Mouse (Mus musculus) liver (tissue): ENCODE measurements around the gene Unk.
A peak's percentile ranks its signal among the peaks of the same experiment; 100 is the strongest.
"Not testable (repeated sequence)": the region's sequence is repeated elsewhere in the genome, so short reads cannot be mapped to it uniquely, and the experiment has no call there.

Experiments
- DNase-seq: peaks from one replicate; pipeline ENCODE4 v3.0.0-alpha.2; 2020; ENCODE audit warnings: mixed read lengths

Unk gene

DNA sequence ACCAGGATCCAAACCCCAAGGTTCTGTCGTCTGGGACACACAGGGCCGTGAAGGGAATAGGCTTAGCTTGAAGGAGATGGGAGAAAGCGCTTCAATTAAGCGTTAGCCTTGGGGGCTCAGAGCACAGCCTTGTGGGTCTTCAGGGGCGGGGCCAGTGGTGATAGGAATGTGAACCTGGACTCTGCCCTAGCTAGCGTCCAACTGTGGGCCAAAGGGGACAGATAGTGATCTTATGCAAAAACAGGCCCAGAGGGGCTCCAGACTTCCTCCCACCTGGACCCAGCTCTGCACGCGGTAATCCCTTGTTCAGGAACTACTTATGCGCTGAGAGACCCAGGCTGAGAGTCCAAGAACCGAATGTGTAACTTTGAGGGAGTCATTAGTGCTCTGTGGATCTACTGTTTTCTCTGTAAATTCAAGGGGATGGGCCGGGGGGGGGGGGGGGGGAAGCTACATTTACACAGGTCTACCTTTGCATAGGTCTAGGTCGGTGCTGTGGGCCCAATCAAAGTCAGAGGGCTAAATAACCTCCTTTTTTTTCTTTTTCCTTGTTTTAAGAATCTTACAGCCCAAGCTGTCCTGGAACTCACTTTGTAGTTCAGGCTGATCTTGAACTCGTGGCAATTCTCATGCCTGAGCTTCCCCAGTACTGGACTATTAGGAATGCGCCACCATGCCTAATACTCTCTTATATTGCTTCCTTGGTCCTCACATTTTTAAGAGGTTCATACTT, 18.4 kb upstream of the Unk start:
- DNase-seq, result peak; percentile 51

DNA sequence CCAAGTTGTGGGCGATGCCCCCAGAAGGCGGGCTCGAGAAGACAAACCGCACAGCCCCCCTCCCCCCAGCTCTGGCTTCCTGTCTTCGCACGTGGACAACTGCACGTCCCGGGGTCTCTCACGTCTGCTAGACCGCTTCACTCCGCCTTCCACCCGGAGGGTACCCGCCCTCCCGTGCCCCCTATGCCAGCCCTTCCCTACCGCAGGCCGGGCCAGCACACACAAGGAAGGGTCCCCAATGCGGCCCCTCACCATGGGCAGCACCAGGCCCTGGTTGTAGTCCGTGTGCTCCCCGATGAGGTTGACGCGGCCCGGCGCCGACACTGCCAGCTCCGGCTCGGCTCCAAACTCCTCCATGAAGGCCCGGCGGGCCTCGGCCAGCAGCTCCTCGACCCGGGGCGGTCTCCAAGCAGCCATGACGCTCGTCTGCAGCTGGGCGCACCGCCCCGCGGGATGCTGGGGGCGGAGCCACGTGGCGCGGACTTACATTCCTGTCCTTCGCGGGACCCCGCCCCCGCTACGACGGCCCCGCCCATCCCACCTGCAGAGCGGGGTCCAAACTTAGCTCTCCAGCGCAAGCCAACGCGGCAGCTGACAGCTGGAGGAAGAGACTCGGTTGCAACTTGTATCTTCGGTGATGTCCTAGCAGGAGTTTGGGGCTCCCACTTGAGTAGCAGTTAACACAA, 17.7 kb upstream of the Unk start, which contains the start of gene Galk1:
TSS of gene Galk1 (minus strand) at position 458 of the 686 bp plus-strand sequence.
- peak; percentile 96 for DNase-seq

DNA sequence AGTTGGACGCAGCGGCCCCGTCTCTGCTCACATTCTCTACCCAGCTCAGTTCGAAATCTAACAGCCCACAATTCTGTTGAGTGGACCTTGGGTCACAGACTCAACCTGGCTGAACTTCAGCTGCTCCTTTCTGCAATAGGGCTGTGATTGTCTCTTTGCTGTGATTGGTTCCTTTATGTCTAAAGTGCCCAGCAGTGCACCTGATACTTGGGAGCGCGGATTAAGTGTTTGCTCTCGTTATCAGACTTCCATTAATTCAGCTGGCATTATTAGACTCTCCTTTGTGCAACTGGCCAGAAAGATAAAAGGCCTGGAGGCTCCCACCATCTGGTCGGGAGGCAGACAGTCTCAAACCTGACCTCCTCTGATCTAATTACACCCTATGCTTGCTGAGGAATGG, 15.3 kb upstream of the Unk start:
- DNase-seq, result no peak

DNA sequence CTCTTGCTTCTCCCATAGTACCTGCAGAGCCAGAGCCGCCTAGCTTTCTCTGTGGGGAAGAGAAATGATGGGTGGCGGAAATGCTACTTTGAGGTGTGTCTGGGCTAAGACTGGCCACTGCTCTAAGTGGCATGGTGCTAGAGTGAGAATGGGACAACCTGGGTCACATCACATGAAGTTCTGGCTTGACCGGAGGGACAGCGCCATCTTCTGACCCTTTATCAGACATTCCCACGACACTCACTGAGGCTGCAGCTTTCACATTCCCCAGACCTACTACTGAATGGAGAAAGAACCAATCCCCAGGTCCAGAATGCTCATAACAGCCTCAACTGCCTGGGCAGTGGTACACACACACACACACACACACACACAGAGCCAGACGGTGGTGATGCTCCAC, 12.0 kb upstream of the Unk start:
- peak; percentile 50 for DNase-seq

DNA sequence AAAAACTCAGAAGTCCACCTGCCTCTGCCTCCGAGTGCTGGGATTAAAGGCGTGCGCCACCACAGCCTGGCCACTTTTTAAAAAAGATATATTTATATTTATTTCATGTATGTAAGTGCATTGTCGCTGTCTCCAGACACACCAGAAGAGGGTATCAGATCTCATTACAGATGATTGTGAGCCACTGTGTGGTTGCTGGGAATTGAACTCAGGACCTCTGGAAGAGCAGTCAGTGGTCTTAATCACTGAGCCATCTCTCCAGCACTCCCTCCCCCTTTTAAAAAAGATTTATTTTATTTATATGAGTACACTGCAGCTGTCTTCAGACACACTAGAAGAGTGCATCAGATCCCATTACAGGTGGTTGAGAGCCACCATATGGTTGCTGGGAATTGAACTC, 11.3 kb upstream of the Unk start:
- not testable (repeated sequence) for DNase-seq

DNA sequence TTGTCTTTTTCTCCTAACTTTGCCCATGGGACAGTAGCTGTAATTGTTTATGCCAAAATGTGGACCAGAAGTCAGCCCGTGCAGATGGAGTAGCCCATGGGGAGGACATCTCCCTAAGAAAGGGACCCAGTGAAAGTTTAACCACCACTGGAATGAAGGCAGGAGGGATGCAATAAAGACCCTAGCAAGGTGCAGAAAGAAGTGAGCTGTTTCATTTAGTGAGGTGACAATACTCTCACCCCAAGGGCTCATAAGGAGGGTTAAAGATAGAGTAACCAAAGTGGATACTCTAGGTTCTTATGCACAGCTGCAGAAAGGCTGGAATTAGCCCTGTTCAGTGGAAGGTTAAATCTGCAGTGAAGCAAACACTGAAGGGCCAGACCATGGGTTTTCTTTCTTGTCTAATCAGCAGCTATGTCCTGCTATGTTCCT, 10.7 kb upstream of the Unk start:
- DNase-seq, result no peak

DNA sequence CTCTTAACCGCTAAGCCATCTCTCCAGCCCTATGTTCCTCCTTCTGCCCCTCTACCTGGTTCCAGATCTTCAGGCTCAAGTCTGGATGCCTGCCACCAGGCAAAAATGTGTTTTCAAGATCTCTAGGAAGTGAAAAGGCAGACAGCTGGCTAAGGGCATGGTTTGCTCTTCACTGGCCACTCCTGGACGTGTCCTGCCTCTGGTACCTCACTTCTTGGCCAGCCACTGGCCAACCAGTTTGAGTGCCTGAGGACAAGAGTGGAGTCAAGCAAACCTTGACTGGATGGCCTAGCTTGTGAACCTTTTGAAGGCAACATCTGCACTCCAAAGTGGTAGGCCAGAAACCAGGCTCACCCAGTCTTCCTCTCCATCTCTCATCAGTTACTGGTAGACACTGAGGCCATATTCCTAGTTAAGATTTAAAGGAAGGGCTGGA, 10.1 kb upstream of the Unk start:
- DNase-seq, result no peak

DNA sequence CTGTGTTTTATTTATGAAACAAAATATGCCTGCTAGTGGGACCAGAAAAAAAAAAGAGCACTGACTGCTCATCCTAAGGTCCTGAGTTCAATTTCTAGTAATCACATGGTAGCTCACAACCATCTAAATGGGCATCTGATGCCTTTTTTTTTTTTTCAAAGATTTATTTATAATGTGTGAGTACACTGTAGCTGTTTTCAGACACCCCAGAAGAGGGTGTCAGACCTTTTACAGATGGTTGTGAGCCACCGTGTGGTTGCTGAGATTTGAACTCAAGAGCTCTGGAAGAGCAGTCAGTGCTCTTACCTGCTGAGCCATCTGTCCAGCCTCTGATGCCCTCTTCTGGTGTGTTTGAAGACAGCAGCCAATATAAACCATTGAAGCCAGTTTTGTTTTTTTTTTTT, 9.6 kb upstream of the Unk start:
- DNase-seq, result no peak

DNA sequence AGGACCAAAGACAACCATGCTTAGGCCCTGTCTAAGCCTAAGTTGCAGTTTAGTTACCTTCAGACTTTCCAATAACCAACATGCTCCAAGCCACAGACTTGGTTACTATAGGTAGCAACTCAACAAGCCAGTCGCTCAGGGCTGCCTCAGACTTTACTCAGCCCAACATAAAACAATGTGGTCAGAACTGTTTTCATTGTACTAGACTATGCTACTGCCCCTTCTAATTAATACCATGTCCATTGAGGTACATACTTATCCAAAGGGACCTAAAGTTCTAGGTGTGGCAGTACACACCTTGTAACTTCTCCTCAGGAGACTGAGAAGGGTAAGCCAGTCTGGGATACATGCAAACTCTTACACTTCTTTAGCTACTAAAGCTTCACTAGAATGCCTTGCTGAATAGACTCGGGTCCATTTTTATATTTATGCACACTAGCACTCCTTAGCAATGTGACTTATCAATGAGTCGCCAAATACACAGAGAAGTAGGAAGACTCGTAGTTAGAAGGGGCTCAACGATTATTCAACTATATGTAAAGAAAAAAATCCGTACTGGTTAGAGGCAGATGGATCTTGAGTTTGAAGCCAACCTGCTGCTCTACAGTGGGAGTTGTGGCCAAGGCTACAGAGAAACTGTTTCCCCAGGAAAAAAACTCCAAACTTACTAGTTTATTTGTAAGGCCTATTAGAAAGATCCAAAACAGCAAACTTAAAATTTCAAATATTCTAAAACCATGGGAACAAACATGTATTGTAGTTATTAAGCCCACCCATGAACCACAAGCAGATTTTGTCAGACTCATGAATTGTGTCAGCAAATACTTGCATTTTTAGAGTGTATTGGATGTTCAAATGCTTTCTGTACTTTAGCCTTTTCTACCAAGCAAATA, 8.5 kb upstream of the Unk start:
- DNase-seq, result no peak

DNA sequence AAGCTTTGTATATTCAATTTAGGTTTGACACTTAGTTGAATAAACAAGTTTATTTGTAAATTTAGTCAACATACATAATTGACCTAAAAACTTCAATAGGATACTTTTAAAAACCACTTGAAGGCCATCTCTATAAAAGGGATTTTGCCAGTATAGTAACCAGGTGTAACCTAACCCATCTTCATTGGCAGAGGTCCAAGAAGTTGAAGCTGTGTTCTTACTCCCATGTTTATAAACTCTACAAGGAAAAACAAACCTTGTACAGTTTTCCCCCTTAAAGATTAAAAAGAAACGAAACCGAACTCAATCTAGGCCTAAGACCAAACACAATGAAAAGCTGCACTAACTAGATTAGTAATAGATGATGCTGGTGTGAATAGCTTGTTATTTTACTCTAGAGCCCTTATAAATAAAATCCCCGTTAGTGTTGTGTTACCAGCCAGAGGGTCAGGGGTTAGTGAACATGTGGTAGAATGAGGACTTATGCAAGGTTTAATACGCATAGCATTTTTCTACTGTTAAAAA, 7.8 kb upstream of the Unk start:
- no peak for DNase-seq

DNA sequence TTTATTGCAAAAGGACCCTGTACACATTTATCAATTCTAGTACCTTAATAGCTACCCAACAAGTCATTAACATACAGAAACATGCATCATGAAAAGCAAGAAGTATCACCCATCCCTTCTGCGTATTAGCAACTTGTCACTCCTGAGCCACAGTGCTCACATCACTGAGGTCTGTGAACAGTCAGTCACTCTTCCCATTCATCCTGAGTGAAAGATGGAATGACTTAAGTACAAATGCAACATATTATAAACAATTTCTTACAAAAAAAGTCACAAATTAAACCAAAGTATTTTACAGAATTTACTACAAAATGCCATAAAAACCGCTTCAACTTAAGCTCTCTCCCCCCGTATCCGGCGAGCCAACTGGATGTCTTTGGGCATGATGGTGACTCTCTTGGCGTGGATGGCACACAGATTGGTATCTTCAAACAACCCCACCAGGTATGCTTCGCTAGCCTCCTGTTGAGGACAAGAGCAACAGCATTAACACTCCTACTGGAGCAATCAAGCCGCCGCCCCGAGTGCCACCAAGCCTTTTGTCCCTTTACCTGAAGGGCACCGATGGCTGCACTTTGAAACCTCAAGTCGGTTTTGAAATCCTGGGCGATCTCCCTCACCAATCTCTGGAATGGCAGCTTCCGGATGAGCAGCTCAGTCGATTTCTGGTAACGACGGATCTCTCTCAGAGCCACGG, 6.9 kb upstream of the Unk start:
- peak; percentile 46 for DNase-seq

DNA sequence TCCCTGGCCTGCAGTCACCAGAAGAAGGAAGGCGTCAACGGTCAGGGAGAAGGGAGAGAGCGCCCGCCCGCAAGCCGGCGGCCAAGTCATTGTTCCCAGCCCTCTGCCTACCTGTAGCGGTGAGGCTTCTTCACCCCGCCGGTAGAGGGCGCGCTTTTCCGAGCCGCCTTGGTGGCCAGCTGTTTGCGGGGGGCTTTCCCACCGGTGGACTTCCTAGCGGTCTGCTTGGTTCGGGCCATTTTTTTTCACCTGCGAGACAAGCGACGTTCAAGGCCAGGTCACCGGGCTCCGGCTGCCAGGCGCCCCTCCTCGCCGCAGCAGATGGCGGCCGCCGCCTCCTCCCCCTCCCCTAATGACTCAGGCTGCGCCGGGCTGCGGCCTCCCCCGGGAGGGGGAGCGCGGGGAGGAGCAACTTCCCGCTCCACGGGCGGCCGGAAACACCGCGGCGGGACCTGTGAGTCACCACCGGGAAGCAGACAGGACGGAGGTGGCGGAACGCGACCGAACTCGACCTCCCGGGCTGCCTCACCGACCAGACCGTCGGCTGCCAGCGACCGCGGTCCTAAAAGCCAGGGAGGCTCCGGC, 6.3 kb upstream of the Unk start:
- DNase-seq, result peak; percentile 87

DNA sequence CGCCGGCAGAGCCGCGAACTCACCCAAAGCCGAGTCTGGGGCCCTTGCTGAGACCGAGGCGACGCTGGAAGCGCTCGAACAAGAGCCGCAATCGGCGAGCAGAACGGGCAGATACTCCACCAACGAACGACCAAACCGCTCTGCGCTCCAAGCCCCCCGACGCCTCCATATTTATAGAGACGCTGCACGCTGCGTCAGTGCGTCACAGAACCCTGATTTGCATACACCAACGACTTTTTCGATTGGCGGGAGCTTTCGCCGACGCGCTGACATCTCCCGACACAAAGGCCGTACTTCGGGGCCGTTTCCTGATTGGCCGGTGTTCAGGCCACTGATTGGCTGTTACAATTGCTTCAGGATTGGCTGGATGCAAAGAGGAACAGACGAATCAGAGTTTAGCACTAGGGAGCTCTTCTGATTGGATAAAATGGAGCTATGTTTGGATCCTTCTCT, 5.7 kb upstream of the Unk start:
- DNase-seq, result peak; percentile 97

DNA sequence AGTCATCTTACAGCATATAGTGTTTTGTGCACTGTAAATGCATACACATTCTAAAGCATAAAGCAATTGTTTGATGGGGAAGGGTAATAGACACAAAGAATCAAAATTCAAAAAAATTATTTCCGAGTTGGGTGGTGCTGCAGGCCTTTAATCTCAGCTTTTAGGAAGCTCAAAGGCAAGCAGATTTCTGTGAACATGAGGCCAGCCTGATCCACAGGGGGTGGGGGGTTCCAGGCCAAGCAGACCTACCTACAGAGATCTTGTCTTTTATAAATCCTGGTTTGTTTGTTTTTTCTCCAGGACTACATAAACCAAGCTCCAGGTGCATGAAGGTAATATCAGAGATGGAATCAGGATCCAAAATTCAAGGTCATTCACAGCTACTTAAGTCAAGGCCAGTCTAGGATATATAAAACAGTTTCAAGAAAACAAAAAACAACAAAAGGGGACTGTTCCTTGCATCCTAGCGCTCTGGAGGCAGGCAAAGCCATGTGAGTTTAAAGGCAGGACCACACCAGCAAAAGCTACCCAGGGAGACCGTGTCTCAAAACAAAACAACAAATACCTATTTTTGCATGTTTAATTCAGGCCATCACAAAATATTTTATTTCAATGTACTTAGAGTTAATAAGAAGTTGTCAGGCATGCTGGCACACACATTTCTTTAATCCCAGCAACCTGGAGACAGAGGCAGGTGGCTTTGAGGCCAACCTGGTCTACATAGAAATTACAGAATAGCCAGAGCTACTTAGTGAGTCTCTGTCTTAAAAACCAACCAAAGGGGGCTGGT, 4.9 kb upstream of the Unk start:
- DNase-seq, result no peak

DNA sequence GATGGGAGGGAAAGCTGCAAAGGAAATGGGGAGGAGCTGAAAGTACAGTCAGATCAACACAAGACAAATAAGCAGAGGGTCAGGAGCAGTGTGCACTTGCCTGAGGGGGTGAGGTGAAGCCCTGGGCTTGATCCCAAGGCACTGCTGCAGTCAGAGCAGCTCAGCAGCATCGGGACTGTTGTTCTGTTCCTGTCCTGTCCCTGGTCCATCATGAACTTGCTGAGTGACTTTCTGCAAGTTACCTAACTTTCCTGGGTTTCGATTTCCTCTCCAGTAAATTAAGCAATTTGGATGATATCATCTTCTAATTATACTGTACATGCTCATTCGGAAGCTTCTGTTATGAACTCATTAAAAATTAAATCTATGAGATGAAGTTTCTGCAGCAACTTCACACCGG, 2.4 kb upstream of the Unk start, which contains the start of gene H3f3b:
TSS of gene H3f3b (minus strand) at position 207 of the 400 bp plus-strand sequence.
- no peak for DNase-seq

DNA sequence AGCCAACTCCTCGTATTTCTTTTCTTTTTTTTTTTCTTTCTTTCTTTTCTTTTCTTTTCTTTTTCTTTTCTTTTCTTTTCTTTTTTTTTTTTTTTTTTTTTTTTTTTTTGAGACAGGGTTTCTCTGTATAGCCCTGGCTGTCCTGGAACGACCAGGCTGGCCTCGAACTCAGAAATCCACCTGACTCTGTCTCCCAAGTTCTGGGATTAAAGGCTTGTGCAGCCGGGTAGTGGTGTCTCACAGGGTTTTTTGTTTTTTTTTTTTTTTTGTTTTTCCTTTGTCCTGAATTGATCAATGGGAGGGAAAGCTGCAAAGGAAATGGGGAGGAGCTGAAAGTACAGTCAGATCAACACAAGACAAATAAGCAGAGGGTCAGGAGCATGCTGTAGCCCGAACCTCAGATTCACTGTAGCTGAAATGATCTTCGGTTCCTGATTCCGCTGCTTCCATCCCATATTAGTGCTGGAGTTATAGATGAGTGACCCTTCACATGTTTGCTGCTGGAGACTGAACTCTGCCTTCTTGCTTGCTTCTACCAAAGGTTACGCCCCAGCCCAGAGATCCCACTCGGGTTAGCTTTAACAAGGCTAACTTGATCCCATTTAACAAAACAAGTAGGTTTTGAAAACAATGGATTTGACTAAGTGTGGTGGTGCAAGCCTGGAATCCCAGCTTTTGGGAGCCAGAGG, 1.8 kb upstream of the Unk start:
- no peak for DNase-seq

DNA sequence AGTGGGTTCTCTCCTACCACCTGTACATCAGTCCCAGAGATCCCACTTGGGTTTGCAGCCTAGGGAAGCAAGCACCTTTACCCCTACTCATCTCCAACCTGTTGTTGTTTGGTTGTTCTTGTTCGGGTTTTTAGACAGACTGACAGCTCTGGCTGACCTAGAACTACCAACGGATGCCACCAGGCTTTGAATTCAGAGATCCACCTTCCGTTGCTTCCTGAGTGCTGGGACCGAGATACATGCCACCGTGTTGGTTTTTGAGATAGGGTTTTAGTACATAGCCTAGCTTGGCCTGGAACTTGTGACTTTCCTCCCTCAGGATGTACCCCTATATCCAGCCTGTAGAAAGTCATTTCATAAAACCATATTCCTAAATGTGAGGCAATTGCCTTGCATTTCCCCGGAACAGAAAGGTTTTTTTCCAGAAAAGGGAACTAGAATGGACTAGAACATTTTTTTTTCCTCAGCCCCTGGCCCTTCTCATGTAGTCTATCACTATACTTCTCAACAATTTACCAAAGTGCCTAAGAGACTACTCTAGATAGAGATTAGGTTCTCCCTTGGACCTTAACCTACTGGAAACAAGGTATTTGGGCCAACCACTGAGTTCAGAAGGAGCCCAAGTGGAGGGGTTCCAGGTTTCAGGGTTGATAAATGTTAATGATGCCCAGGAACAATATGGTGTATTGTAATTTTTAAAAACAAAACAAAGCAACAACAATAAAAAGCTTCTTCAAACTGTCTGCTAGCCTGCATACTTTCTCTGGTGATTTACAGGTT, 846 bp upstream of the Unk start:
- no peak for DNase-seq

DNA sequence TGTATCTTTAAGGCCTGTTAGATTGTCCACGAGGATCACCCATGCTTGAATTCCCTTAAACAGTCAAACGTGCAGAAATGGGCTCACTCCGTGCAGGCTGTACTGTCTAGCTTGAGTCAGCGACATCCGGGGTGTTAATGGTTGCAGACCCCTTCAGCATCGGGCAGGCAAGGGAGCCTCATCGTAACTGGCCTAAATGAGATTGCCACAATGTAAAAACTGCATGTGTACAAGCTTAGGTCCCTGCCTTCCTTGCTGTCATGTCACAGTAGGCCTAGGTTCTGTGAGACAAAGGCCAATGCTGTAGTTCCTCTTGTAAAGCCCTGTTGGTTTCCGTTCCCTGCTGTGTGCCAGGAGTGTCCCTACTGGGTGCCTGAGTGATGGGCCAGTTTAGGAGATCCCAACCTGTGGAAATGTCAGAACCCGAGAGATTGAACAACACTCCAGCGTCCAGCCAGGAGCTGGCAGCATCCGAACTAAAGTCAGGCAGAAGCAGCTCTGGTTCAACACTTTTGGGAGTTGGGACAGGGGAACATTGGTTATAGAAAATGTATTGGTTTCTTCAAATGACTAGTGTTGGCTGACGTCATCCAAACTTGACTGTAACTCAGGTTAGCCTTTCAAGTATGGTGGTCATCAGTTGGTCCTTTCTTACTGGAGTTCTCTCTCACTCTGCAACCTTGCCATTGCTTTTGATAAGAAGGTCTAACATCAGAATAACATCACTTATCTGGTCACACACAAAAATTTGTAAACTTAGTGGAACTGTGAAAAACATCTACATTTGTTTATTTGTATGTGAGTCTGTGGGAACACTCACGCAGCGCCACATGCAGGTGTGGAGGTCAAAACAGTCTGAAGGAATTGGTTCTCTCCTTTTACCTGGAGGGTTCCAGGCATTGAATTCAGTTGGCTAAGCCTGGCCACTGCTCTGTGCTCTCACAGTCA, 1.1 kb downstream of the Unk start:
- DNase-seq, result peak; percentile 39
